Mouse (Mus musculus) cortical plate, adult 2 months (tissue): ENCODE data around the gene Gramd4.

Experiments used
- CTCF ChIP-seq: fragments of 200-500 bp; IDR thresholded peaks from 2 replicates; pipeline ENCODE4 v1.5.1; 2011; ENCODE audit warnings: mild to moderate bottlenecking, control low read depth, low read length; ENCODE audit not compliant: insufficient read depth; ENCODE audit errors: extremely low read depth
- POLR2A ChIP-seq: fragments of 200-500 bp; IDR thresholded peaks from 2 replicates; pipeline ENCODE4 v1.6.1; 2011; ENCODE audit warnings: mild to moderate bottlenecking, low read length, control low read depth; ENCODE audit not compliant: insufficient read depth; ENCODE audit errors: extremely low read depth

DNA sequence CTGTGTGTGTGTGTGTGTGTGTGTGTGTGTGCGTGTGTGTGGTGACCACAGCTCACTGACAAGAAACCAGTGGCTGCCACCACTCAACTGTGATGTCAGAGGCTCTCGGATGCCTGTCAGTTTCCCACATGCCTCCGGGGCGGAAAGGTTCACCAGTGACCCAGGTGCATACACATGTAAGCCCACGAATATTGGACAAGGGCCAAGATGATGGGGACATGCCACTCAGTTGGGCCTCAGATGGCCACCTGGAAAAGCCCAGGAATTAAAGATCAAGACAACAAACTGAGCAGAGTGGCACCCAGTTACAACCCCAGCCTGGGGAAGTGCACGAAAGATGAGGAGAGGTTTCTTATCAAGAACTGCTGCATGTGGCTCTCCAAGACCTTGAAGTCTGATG, 115.0 kb downstream of the Gramd4 start:
- TF ChIP-seq CTCF (no peak), POLR2A (no peak)
